Mouse (Mus musculus): ENCODE data around the gene Il18bp.

GRCm38 (mm10) chr7:101999461-102000151 lies 18.9 kb downstream of the Il18bp start:
- TF ChIP-seq POLR2A (IDR thresholded peaks at IDR 0.05; ENCODE audit: insufficient read length, low read depth) (no peak), E2F4 (IDR thresholded peaks at IDR 0.05; ENCODE audit: insufficient read depth) (no peak), TCF12 (IDR thresholded peaks at IDR 0.05; ENCODE audit: insufficient read depth, poor library complexity, severe bottlenecking) (no peak), MYOG (IDR thresholded peaks at IDR 0.05; ENCODE audit: control insufficient read depth in 1 of 3, insufficient read depth in 1 of 3, insufficient read length in 2 of 3, low read depth in 2 of 3) (no peak)

All from myocyte (in vitro differentiated cells).